Mouse (Mus musculus): ENCODE data around the gene Tmeff1. TPM values are rescaled to one million over a fixed set of nuclear protein-coding genes. Genes with fewer than 3 reads are reported as not detected.

The Tmeff1 gene
- total RNA-seq, 1 experiment, result 257 TPM

- Histone ChIP-seq H3K9me3 (ENCODE audit: control insufficient read depth, insufficient read depth, low read depth, low read length) (peaks cover 17% of the 10 kb centered on the region), H3K27ac (ENCODE audit: insufficient read depth, low read depth, low read length, poor library complexity, severe bottlenecking) (no peak overlapping the region), H3K4me3 (ENCODE audit: insufficient read depth in 1 of 2, low read depth in 1 of 2, low read length in 2 of 2, poor library complexity in 1 of 2, severe bottlenecking in 1 of 2) (no peak overlapping the region), H3K4me1 (ENCODE audit: control insufficient read depth in 2 of 2, insufficient read depth in 2 of 2, low read length in 2 of 2, poor library complexity in 1 of 2) (no peaks in the 10 kb centered on the region; a peak in 1 of 4 replicates), H3K36me3 (ENCODE audit: control insufficient read depth, insufficient read depth, low read length, poor library complexity, severe bottlenecking) (peaks cover 4% of the 10 kb centered on the region; the same call in 1 of the 2 replicates), H3K9ac (ENCODE audit: insufficient read depth, low read depth, low read length, poor library complexity, severe bottlenecking) (no peak overlapping the region)
- no peak for TF ChIP-seq HCFC1 (IDR thresholded peaks at IDR 0.05; ENCODE audit: borderline replicate concordance, insufficient read depth, low read length)
- TF ChIP-seq ZNF384 (IDR thresholded peaks at IDR 0.05; ENCODE audit: low read depth, low read length), result no peak
- TF ChIP-seq MAFK (IDR thresholded peaks at IDR 0.05; ENCODE audit: insufficient read depth, low read depth, low read length), result no peak
- TF ChIP-seq CHD2 (IDR thresholded peaks at IDR 0.05; ENCODE audit: low read depth, low read length), result no peak
- no peak for TF ChIP-seq ZC3H11A (IDR thresholded peaks at IDR 0.05; ENCODE audit: borderline replicate concordance, low read depth, low read length)
- DNase-seq (ENCODE audit: low read depth, low spot score), result no peak
- in situ Hi-C loops (cut with MboI; ENCODE audit: low sequenced_read_pairs in 2 of 2, unreplicated experiment in 2 of 2), result no loop called here
Observed at GRCm38 (mm10) chr4:48684593-48685187, 99.7 kb downstream of the Tmeff1 start.

- Histone ChIP-seq H3K9ac (ENCODE audit: insufficient read depth, low read depth, low read length, poor library complexity, severe bottlenecking) (no peak overlapping the region), H3K4me3 (ENCODE audit: insufficient read depth in 1 of 2, low read depth in 1 of 2, low read length in 2 of 2, poor library complexity in 1 of 2, severe bottlenecking in 1 of 2) (no peak overlapping the region), H3K9me3 (ENCODE audit: control insufficient read depth, insufficient read depth, low read depth, low read length) (peaks cover 12% of the 10 kb centered on the region), H3K27ac (ENCODE audit: insufficient read depth, low read depth, low read length, poor library complexity, severe bottlenecking) (no peak overlapping the region), H3K36me3 (ENCODE audit: control insufficient read depth, insufficient read depth, low read length, poor library complexity, severe bottlenecking) (no peaks in the 10 kb centered on the region; the same call in 1 of the 2 replicates), H3K4me1 (ENCODE audit: control insufficient read depth in 2 of 2, insufficient read depth in 2 of 2, low read length in 2 of 2, poor library complexity in 1 of 2) (0 out of 4 replicates have a peak, but pooled peaks cover 0 to 2% of the 10 kb centered on the region in 2 experiments)
- in situ Hi-C loops (cut with MboI; ENCODE audit: low sequenced_read_pairs in 2 of 2, unreplicated experiment in 2 of 2), result no loop called here
- TF ChIP-seq ZC3H11A (IDR thresholded peaks at IDR 0.05; ENCODE audit: borderline replicate concordance, low read depth, low read length) (no peak), MAFK (IDR thresholded peaks at IDR 0.05; ENCODE audit: insufficient read depth, low read depth, low read length) (no peak), ZNF384 (IDR thresholded peaks at IDR 0.05; ENCODE audit: low read depth, low read length) (no peak), HCFC1 (IDR thresholded peaks at IDR 0.05; ENCODE audit: borderline replicate concordance, insufficient read depth, low read length) (no peak), CHD2 (IDR thresholded peaks at IDR 0.05; ENCODE audit: low read depth, low read length) (no peak)
- DNase-seq (ENCODE audit: low read depth, low spot score), result no peak
Observed at GRCm38 (mm10) chr4:48688148-48688547, 103.2 kb downstream of the Tmeff1 start.

GRCm38 (mm10) chr4:48690640-48691039, 105.7 kb downstream of the Tmeff1 start:
- DNase-seq (ENCODE audit: low read depth, low spot score), result peak; percentile 50
- Histone ChIP-seq H3K4me1 (ENCODE audit: control insufficient read depth in 2 of 2, insufficient read depth in 2 of 2, low read length in 2 of 2, poor library complexity in 1 of 2) (0 out of 4 replicates have a peak, but pooled peaks cover 0 to 2% of the 10 kb centered on the region in 2 experiments), H3K27ac (ENCODE audit: insufficient read depth, low read depth, low read length, poor library complexity, severe bottlenecking) (no peak overlapping the region), H3K9ac (ENCODE audit: insufficient read depth, low read depth, low read length, poor library complexity, severe bottlenecking) (peak overlapping the region; percentile 49; the same call in 1 of the 2 replicates), H3K4me3 (ENCODE audit: insufficient read depth in 1 of 2, low read depth in 1 of 2, low read length in 2 of 2, poor library complexity in 1 of 2, severe bottlenecking in 1 of 2) (peak overlapping the region in 1 of 2 experiments; percentile 52; a peak in 2 of 4 replicates), H3K9me3 (ENCODE audit: control insufficient read depth, insufficient read depth, low read depth, low read length) (no peaks in the 10 kb centered on the region), H3K36me3 (ENCODE audit: control insufficient read depth, insufficient read depth, low read length, poor library complexity, severe bottlenecking) (no peaks in the 10 kb centered on the region; the same call in 1 of the 2 replicates)
- in situ Hi-C loops (cut with MboI; ENCODE audit: low sequenced_read_pairs in 2 of 2, unreplicated experiment in 2 of 2), result no loop called here
- TF ChIP-seq HCFC1 (IDR thresholded peaks at IDR 0.05; ENCODE audit: borderline replicate concordance, insufficient read depth, low read length) (no peak), ZNF384 (IDR thresholded peaks at IDR 0.05; ENCODE audit: low read depth, low read length) (no peak), MAFK (IDR thresholded peaks at IDR 0.05; ENCODE audit: insufficient read depth, low read depth, low read length) (no peak), CHD2 (IDR thresholded peaks at IDR 0.05; ENCODE audit: low read depth, low read length) (no peak), ZC3H11A (IDR thresholded peaks at IDR 0.05; ENCODE audit: borderline replicate concordance, low read depth, low read length) (no peak)

GRCm38 (mm10) chr4:48691793-48692437, 106.9 kb downstream of the Tmeff1 start:
- peak; percentile 81 for DNase-seq (ENCODE audit: low read depth, low spot score)
- TF ChIP-seq ZC3H11A (IDR thresholded peaks at IDR 0.05; ENCODE audit: borderline replicate concordance, low read depth, low read length), result peak; percentile 66
- TF ChIP-seq MAFK (IDR thresholded peaks at IDR 0.05; ENCODE audit: insufficient read depth, low read depth, low read length), result no peak
- TF ChIP-seq HCFC1 (IDR thresholded peaks at IDR 0.05; ENCODE audit: borderline replicate concordance, insufficient read depth, low read length), result no peak
- Histone ChIP-seq H3K4me1 (ENCODE audit: control insufficient read depth in 2 of 2, insufficient read depth in 2 of 2, low read length in 2 of 2, poor library complexity in 1 of 2) (0 out of 4 replicates have a peak, but pooled peaks cover 0 to 2% of the 10 kb centered on the region in 2 experiments), H3K9ac (ENCODE audit: insufficient read depth, low read depth, low read length, poor library complexity, severe bottlenecking) (no peak overlapping the region), H3K4me3 (ENCODE audit: insufficient read depth in 1 of 2, low read depth in 1 of 2, low read length in 2 of 2, poor library complexity in 1 of 2, severe bottlenecking in 1 of 2) (no peak overlapping the region), H3K27ac (ENCODE audit: insufficient read depth, low read depth, low read length, poor library complexity, severe bottlenecking) (no peak overlapping the region), H3K9me3 (ENCODE audit: control insufficient read depth, insufficient read depth, low read depth, low read length) (no peaks in the 10 kb centered on the region), H3K36me3 (ENCODE audit: control insufficient read depth, insufficient read depth, low read length, poor library complexity, severe bottlenecking) (no peaks in the 10 kb centered on the region; the same call in 1 of the 2 replicates)
- in situ Hi-C loops (cut with MboI; ENCODE audit: low sequenced_read_pairs in 2 of 2, unreplicated experiment in 2 of 2), result no loop called here
